Mouse (Mus musculus): ENCODE results near the gene Hs2st1. TPM values are rescaled to one million over a fixed set of nuclear protein-coding genes. Genes with fewer than 3 reads are reported as not detected.

Hs2st1 gene
- total RNA-seq, 2 experiments from 2014 or later: 8.8 to 11.2 TPM

- intact Hi-C loops (cut with DNase I): no loop called here
- no peak for DNase-seq
These were observed 107.3 kb downstream of the Hs2st1 start for GRCm38 (mm10) chr3:144462679-144463078.

DNA sequence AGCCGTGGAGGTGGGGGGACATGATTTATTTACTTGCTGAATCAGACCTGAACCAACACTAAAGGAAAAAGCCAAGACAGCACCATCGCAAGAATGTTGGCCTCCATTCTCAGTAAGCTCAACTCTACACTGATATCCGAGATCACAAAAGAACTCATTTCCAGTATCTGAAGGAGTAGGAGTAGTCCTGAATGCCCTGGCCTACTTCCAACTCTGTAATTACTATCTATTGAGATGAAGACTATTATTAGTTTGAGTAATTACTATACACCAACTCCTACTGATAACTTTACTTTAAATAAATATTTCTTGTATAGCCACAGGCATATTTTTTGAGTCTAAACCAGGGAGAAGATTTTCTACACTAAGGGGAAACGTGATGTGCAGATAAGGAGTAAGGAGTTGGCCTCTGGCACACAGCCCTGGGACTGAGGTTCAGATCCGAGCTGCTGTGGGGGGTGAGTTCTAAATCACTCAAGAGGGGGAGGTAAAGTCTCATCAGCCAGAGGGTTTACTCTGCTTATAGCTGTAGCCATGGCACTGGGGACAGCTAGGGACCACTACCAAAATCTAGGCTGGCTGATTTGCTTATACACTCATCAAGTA is 109.7 kb downstream of the Hs2st1 start:
- no peak for DNase-seq
- intact Hi-C loops (cut with DNase I): no loop called here

- intact Hi-C loops (cut with DNase I): no loop called here
- no peak for DNase-seq
These were observed 110.7 kb downstream of the Hs2st1 start for GRCm38 (mm10) chr3:144459285-144459697.

GRCm38 (mm10) chr3:144453701-144454430 is 116.1 kb downstream of the Hs2st1 start:
- DNase-seq: peak; percentile 34 to 43
- intact Hi-C loops (cut with DNase I): loop anchor here (1.0 to 5.0 kb wide), 3 partner anchors 163 to 267 kb away; partner anchors contain the start of gene Sh3glb1

DNA sequence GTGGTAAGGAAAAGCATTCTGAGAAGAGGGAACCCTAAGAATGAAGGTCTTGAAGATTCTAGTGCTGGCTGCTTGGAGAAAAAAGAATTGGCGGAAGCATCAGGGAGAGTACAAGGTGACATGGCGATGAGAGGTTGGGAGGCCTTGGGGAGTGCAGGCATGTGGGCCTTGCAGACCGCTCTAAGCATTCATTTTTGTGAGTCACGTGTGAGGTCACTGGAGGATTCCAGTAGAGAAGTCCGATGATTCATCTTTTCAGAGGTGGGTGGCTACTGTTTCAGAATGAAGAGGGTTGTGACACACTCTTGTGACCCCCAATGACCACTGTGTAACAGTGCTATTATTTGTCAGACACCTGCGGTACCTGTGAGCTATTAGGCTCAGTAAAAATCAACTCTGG is 121.0 kb downstream of the Hs2st1 start:
- intact Hi-C loops (cut with DNase I): no loop called here
- no peak for DNase-seq

DNA sequence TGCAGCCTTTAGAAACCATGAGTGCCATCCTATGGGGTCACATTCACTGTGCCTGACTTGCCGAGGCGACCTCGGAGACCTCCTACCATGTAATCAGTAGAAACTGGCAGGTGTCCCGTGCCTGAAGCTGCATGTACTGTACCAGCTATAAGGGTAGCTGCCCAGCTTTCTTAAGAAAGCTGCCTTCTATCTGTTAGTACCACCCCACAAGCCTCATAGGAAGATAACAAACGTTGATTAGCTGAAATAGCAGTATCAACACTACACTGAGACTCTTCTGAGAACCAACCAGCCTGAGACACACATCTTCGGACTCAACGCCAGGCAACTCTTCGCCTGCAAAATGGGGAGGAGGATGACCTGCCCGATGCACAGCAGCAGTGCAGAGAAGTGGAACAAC is 122.1 kb downstream of the Hs2st1 start:
- DNase-seq: no peak
- intact Hi-C loops (cut with DNase I): no loop called here

DNA sequence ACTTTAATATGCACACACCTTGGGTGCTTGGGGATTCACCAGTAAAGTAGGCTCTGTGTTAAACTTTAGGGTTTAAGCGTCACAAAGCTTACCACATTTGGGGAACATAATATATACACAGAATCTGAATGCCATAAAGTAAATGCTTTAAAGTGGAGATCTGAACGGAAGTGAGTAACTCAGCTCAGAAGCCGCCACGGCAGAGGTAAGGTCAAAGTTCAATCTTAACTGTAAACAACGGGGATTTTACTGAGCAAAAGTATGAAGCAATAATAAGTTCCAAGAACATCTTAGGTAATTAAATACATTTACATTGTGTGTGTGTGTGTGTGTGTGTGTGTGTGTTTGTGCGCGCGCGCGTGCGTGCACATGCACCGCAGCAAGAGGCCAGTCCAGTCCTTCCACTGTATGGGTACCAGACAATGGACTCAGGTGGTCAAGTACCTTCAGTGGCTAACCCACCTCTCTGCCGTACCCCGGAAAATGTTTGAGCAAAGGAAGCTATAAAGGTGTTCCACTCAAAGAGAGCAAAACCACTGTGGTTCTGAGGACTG is 123.8 kb downstream of the Hs2st1 start:
- no peak for DNase-seq
- intact Hi-C loops (cut with DNase I): no loop called here

GRCm38 (mm10) chr3:144437871-144438398 is 132.0 kb downstream of the Hs2st1 start:
- intact Hi-C loops (cut with DNase I): no loop called here
- DNase-seq: no peak

GRCm38 (mm10) chr3:144436076-144436475 is 133.9 kb downstream of the Hs2st1 start:
- DNase-seq: no peak
- intact Hi-C loops (cut with DNase I): no loop called here

DNA sequence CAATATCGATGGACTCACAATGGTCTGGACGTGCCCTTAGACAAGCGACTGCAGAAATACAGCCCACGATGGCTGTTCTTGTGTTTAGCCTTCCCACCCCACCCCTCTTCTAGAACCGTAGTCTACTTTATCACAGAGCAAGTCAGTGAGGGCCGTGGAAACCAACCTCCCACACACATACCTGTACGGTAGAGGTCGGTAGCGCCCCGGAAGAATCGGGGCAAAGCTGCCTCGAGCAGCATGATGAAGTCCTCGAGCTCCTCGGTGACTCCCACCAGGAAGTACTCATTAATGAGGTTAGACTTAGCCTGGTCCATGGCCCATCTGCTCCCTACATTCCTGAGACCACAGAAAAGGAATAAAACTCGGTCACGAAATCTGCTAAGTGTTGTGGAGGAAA is 134.7 kb downstream of the Hs2st1 start:
- DNase-seq: no peak
- intact Hi-C loops (cut with DNase I): no loop called here

GRCm38 (mm10) chr3:144434276-144434675 is 135.7 kb downstream of the Hs2st1 start:
- no peak for DNase-seq
- intact Hi-C loops (cut with DNase I): no loop called here

- DNase-seq: no peak
- intact Hi-C loops (cut with DNase I): no loop called here
These were observed 136.9 kb downstream of the Hs2st1 start for GRCm38 (mm10) chr3:144433039-144433438.

DNA sequence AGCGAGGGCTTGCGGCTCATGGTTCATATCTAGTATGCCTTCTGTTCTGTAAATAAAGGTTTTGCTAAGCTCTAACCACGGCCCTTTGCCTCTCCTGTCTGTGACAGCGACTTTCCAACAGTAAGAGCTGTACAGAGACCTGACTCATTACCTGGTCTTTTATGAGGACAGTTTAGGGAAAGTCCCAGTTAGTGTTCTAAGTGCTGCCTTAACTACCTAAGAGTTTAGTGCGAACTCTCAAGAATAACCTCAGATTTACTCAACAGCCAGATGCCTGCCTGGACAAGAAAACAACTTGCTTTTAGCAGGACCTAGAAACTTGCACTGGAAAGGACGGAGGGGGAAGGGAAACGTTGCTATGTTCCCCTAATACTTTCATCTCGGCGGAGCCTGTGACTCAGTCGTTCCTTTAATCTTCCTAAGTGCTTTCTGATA is 137.8 kb downstream of the Hs2st1 start:
- DNase-seq: no peak
- intact Hi-C loops (cut with DNase I): no loop called here

DNA sequence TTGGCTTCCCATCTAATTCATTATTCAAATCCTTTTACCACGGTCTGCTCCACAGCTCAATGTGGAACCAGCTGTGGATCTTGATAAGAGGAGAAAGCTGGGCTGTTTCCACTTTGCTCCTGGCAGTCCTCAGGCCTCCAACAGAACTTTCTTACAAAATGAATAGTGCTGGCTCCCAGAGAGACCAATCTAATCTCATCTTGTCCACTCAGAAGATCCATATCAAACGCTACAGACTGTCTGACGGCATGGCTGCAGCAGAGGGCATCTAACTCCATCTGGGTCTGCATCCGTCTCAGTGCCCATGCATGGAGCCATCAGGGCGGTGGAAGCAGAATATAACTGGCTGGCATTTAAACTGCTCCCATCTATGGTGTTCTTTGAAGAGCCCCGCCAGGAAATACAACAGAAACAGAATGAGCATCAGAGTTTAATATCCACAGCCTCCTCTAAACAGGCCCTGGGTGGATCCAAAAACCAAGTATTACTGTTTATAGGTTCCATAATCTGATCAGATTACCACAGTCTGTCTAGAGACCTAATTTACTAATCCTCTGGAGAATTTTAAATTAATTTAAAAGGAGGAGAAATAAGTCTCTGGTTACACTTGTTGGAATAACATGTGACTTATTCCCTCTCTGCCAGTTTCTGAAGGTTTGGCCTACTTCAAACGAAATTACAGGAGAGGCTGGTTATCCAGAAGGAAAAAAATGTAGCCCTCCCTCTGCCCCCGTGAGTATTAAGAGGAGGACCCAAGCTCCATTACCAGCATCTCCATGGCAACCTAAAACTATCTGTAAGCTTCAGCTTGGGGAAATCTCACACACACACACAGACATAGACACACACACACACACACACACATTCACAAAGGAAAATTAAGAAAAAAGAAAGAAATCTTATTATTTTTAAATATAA is 141.2 kb downstream of the Hs2st1 start:
- peak in 1 of 2 experiments; percentile 2 for DNase-seq
- intact Hi-C loops (cut with DNase I): no loop called here

- DNase-seq: peak in 1 of 2 experiments; percentile 8
- intact Hi-C loops (cut with DNase I): no loop called here
These were observed 144.9 kb downstream of the Hs2st1 start for GRCm38 (mm10) chr3:144425041-144425448.

DNA sequence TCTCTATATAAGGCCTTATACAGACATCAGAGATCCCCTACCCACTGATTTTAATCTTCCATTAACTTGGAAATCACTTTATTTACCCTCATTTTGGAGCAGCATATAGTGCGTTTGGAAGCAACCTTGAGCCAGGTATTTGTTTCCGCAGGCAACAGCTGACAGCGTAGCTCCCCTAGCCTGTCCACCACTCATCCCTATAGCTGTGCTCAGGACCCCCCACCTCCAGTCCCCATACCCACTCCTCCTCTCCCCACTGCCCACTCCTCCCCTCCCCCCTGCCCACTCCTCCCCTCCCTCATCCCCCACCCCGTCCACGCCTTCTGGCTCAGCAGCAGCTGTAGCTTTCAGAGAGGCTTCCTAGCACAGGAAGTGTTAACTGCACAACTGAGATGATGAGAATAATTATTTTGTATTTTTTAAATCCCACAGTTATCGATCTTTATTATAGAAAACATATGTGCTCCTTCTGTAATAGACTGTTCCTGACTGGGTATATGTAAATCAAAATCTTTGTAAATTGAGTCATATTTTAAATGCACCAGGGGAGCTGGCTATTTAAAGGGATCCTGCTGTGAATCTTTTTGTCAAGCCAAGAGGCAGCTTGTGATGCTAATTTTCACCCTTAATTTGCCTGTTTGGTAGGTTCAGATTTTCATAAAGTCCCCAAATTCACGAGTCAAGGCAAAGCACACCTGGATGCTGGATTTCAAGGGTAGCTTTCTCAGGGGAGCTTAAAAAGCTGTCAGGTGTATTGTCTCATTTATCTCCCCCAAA is 148.4 kb downstream of the Hs2st1 start:
- no peak for DNase-seq
- intact Hi-C loops (cut with DNase I): no loop called here

DNA sequence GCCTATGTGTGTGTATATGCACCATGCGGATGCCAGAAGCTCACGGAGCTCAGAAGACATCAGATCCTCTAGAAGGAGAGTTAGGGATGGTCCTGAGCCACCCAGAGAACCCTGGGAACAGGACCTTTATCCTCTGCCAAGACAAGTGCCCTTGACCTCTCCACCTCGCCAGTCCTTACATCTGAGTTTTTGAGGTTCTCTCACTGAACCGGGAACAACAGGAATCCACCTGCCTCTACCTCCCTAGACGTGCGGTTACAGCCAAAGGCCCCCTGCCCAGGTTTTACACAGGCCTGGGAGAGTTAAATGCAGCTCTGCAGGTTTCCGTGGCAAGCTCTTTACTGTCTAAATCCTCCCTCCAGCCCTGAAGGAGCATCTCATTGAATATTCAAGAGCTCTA is 156.2 kb downstream of the Hs2st1 start:
- intact Hi-C loops (cut with DNase I): no loop called here
- DNase-seq: no peak

DNA sequence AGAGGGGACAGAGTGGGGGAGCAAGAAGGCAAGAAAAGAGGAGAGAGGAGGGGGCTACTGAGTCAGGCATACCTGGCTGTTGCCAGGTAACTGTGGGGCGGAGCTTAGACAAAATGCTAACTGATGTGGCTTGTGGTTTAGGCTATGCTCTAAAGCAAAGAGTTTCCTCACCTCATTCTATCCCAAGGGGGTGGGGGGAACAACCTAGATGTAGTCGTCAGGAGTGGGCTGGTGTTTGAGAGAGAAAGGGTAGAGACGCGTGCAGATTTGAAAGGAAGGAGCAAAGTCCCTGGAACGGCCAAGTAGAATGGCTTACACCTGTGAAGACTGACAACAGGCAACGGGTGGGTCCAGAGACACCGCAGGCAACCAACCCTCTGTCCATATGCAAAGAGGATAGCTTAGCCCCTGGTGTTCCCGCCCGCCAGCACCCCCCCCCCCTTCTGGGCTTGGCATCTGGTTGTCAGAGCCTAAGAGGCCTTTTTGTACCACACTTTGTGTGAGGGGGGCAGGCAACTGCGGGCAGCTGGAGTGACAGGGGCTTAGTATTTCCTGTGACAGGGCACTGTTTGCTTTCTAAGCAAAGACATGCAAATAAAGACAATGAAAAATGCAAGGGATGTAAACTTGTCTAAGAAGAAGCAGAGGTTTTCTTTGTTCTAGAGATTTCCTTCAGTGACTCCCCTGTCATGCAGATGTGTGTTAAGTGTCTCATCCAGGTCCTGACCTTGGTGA is 157.3 kb downstream of the Hs2st1 start:
- no peak for DNase-seq
- intact Hi-C loops (cut with DNase I): no loop called here

DNA sequence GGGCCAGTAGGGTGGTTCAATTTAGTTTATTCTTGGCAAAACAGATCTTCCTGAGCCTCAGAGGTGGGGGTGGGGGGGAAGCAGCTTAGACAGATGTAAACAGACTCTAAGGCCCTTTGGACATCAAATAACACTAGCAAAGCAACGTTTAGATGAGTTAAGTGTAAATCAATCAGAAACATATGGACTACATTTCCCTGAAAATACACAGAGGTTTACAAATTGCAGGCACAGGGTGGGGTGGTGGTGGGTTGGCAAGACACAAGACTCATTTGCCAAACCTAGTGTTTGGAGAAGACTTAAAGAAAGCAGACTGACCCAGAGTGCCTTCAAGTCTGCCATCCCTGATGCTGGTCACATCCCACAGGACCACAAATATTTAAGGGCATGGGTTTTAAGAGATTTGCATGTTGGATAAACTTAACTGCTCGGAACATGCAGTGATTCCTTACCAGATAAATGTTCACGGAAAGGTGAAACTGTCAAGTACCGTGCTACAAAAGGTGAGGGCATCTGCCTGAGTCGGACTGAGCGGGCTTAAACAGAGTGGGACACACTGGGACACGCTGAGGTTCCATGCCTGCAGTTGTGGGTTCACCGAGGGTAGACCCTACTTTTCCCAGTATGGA is 158.2 kb downstream of the Hs2st1 start:
- no peak for DNase-seq
- intact Hi-C loops (cut with DNase I): no loop called here

All from heart, postnatal 36 days (tissue).